Mouse (Mus musculus): ENCODE data around the gene Dmpk.
A peak's percentile ranks its signal among the peaks of the same experiment; 100 is the strongest.

The Dmpk gene

DNA sequence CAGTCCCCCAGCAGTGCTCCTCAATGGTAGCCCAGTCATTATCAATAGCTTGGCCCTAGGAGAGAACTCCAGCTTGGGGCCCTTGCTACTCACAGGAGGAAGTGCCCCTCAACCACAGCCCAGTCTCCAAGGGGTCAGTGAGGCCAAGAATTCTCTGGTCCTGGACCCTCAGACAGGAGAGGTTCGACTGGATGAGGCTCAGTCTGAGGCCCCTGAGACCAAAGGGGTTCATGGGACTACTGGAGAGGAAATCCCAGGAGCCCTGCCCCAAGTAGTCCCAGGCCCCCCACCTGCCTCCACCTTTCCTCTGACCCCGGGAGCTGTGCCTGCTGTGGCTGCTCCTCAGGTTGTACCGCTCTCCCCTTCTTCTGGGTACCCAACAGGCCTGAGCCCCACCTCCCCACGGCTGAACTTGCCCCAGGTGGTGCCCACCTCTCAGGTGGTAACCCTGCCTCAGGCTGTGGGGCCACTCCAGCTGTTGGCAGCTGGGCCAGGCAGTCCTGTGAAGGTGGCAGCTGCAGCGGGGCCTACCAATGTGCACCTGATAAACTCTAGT lies 12.8 kb downstream of the Dmpk start:
- no peak for DNase-seq (ENCODE audit: low spot score)

DNA sequence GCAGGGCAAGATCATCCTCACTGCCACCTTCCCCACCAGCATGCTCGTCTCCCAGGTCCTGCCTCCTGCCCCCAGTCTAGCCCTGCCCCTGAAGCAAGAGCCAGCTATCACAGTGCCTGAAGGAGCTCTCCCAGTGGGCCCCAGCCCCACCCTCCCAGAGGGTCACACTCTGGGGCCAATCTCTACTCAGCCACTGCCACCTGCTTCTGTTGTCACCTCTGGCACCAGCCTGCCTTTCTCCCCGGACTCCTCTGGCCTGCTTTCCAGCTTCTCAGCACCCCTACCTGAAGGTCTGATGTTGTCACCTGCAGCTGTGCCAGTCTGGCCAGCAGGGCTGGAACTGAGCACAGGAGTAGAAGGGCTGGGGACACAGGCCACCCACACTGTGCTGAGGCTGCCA lies 13.6 kb downstream of the Dmpk start:
- DNase-seq (ENCODE audit: low spot score), result no peak

DNA sequence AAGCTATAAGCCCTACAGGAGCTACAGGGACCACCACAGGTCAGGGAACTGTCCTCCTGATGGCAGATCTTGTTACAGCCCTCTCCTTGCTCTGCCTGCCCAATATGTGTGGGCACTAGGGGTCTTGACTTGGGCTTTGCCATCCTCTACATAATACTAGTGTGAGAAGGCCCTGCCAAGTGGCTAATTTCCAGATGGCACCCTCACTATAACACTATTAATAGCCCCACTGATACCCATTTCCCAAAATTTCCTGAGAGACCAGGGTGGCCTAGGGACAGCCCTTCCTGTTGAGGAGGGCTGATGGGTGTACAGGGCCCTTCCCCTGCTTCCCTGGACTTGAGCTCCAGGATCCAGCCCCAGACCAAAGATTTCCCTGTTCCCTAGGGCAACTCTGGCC lies 14.2 kb downstream of the Dmpk start:
- DNase-seq (ENCODE audit: low spot score), result no peak

DNA sequence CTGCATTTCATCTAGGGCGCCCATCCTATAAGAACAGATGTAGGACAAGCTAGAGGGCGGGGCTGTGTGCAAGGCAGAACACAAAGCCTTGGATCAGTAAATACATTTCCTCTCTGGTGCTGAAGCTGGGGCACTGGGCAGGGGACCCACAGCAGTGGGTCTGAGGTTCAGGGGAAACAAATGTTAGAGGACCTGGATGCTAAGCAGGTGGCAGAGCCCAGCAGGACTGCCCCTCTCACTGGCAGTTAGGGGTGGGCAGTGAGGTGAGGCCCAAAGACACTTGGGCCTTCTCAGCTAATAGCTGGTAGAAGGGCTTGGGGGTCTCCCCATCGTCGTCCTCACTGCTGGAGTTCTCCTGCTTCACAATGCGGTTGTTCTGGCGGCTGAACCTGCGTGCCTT lies 15.2 kb downstream of the Dmpk start:
- DNase-seq (ENCODE audit: low spot score), result no peak

DNA sequence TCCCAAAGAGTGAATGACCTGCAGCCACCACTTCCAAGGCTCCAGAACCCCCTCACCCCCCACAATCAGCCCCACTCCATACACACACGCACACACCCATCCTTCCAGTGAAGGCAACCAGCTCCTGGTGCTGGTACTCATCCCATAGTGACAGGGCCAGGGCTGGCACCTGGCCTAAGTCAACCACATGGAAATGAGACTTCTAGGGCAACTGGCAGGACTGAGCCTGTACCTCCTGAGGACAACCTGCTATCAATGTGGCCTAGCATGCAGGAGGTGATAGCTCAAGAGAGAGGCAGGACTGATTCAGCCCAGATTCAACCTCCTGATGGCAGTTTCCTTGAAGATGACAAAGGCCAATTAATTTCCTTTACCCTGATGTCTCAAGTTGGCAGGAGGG lies 16.6 kb downstream of the Dmpk start:
- no peak for DNase-seq (ENCODE audit: low spot score)

DNA sequence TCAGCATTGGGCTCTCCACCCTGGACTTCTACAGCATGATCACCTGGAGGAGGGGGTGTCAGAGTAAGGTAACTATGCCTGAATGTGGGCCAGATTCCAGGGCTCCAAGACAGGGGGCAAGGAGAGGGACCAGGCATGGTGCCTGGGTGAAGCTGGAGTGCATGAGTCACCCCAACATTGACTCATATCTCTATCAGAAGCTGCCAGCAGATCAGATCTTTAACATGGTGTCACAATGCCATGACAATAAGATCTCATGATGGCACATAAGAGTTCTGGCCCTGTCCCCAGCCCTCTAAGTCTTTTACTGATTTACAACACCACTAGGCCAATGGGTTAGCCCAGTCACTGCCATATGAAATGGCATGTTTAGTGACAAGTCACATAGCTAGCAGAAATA lies 20.1 kb downstream of the Dmpk start:
- DNase-seq (ENCODE audit: low spot score), result no peak

DNA sequence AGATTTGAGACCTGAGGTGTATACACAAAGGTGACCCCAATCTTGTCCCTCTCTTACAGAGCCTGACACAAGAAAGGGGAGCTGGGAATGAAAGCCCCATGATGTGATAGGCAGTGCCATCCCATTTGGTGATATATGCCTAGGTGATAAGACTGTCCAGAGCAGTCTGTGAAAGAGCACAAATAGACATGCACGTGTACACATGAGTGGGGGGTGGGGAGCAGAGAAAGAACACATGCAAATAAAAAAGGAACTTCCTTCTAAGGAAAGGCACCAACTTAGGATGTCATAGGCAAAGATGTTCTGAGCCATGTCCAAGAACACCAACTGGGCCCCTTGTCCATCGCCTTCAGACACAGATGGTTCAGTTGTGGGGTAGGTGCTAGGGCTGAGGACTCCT lies 20.8 kb downstream of the Dmpk start:
- no peak for DNase-seq (ENCODE audit: low spot score)

DNA sequence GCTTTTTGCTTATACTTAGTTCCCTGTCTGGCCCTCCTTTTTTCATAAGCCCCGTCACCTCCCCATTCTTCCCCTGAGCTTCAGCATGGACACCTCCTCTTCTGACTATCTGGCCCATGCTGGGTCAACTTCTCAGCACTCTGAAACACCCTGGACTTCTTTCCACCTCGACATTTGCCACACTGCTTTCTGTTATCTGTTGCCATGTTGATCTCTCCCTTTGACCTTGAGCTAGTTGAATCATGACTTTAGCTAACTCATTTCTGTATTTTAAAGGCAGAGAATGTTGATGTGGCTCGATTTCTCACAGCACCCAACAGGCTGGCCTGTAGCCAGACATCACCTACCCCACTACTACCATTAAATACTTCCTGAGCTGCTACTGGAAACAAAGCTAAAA lies 23.8 kb downstream of the Dmpk start:
- no peak for DNase-seq (ENCODE audit: low spot score)

DNA sequence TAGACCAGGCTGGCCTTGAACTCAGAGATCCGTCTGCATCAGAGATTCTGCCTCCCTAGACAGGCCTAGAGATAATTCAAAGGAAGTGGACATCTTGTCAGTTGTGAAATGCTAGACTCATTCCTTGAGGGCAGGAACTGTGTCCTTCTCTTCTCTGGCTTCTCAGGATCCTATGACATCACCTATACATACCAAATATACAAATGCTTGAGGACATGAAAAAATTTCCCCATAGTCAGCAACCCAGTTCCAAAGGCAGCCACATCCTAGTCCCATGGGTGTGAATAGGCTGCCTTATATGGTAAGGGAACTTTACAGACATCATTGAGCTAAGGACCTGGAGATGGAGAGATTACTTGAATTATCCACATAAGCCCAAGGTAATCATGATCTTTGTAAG lies 25.9 kb downstream of the Dmpk start:
- DNase-seq (ENCODE audit: low spot score), result no peak

DNA sequence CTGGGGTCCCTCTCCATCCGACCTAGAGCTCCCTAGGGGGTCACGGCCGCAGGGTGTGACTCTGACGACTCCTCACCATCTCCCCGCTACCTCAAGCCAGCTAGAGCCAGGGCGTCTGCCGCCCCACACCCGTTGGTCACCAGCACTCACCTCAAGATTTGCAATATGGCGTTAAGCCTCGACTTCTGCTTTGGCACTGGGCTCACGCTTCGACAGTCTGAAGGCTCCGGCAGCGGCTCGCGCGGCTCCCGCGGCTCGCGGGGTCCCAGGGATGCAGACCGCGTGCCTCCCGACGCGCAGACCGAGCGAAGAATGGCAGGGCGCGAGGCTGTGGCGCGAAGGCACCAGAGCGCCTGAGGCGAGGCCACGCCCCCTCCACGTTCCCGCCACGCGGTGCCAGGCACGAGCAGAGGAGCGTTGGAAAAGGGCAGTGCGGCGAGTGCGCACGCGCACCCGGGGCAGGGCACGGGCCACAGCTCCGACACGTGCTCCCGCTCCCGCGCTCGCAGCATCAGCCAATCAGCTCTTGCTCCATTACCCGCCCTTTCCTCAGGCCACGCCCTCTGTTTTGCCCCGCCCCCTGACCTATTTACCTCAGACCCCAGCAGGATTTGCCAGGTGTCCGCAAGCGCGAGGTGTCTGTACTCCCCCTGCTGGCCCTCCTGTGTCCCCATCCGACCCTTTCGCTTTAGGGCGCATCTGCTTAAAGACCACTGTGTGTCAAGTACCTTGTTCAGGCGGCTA lies 34.6 kb downstream of the Dmpk start, which contains the start of gene Gm4969:
Gene Gm4969 (minus strand): TSS at position 341 of the 744 bp plus-strand sequence.
- no peak for DNase-seq (ENCODE audit: low spot score)

DNA sequence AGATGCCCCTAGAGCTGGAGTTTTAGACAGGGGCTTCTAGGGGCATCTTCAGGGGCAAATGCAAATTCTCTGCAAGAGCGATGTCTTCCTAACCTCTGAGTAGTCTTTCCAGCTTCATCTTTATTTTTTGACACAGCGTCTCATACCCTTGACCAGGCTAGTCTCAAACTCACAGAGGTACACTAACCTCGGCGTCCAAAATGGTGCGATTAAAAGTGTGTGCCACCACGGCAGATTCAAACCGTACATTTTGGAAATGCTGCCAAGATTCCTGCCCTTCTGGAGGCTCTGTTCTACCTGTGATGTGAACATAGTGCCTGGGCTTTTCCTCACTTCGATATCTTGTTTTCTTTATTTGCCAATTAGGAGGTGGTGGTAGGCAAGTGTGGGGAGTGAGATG lies 35.4 kb downstream of the Dmpk start:
- DNase-seq (ENCODE audit: low spot score), result no peak

DNA sequence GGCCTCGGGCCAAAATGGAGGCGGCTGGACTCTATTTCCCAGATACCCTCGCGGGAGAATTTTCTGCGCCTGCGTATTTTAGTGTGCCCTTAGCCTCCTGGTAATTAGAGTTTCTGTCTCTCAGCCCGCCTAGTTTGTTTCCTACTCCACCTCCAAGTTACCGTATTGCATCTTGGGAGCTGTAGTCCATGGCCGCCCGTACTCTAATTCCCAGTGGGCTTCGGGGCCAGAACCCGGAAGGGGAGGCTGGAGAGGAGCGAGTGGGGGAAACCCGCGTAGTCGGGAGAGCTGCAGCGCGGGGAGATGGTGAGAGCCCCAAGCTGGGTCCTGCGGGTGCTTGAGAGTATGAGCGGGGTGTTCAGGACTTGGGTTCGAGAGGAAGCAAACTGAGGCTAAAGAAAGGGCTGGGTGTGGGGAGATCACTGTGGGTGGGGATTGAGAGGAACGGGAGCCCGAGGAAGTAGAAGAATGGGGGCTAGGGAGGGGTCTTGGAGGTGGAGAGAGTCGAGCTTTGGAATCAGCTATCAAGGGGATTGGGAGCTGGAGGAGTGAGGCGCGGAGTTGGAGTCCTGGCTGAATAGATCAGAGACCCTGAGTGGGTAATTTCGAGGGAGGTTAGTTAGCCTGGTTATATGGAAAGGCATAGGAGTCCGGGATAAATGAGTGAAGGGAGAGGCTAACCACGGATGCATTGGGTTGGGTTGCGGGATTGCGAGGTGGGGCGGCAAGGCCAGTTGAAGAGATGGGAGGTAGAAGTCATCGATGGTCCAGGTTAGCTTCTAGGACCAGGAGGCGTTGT lies 36.2 kb downstream of the Dmpk start, which contains the start of gene Fbxo46:
Gene Fbxo46 (plus strand): TSS at position 229 of the 799 bp plus-strand sequence.
- peak; percentile 96 for DNase-seq (ENCODE audit: low spot score)

DNA sequence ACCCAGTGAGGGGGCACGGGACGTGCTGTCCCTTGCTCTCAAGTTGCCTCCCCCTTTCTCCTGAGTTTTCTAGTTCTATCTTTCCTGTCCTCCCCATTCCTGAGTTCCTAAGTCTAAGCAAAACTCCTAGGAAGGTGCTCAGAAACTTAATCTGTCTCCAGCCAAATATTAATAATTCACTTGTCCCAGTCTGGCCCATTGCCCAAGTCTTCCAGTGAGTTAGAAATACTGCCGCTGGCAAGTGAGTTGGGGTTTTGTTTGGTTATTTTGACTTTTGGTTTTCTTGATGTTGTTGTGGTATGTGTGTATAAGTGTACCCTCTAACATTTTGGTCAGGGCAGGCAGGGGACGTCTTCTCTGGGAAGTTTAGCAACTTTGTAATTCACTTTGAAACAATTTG lies 38.0 kb downstream of the Dmpk start:
- peak; percentile 57 for DNase-seq (ENCODE audit: low spot score)

DNA sequence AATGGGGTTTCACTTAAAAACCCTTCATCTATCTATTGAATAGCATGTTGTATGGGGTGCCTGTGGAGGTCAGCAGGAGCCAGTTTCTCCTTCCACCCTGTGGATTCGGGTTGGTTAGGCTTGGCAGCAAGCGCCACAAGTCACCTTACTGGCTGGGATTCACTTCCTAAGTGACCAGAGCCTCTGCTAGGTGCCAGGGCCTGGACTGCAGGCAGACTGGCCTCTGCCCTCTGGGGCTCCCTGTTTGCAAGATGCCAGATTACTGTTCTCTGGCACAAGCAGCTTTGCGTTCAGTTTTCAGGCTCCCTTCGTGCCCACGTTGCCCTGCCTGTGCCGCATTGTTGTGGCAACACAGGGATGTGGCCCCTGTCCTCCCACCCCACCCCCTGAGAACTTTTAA lies 41.1 kb downstream of the Dmpk start:
- no peak for DNase-seq (ENCODE audit: low spot score)

DNA sequence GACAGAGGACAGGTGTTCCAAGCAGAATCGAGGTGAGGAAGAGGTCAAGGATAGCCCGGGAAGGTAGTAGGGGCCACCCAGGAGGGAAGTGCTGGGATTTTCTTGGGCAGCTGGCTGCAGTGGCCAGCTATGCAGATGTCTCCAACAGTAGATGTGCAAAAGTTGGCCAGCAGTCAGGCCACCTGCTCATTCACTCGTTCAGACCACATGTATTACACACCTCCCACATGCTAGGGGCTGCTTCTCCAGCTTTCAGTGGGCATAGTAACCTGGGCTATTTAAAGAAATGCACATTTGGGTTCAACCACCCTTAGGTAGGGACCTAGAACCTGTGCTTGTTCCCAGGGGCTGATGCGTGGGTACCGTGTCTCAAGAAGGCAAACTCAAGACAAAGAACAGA lies 44.1 kb downstream of the Dmpk start:
- no peak for DNase-seq (ENCODE audit: low spot score)

DNA sequence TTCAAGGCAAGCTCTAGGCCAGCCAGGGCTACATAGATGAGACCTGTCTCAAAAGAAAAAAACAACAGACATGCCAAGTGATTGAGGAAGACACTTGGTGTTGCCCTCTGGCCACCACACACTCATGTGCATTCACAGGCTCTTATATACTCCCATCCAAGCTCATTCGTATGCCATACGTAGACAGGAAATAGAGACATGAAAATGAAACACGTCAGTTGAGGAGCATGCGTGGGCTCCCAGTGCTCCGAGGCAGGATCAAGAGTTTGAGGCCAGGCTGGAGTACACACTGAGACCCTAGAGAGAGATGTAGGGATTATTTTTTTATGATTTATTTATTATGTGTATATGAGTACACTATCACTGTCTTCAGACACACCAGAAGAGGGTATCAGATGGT lies 45.7 kb downstream of the Dmpk start:
- no peak for DNase-seq (ENCODE audit: low spot score)

DNA sequence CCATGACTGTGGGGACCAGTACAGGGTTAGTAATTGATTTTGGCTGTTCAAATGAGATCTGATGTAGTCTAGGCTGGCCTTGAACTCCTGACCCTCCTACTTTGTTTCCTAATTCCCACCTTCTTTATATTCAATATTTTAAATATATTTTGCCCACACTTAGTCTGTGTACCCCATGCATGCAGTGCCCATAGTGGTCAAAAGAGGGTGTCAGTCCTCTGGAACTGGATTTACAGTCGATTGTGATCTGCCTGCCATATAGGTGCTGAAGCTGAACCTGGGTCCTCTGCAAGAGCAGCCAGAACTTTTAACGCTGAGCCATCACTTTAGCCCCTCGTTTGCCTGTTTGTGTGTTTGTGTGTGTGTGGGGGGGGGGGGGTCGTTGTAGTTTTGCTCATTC lies 47.0 kb downstream of the Dmpk start:
- DNase-seq (ENCODE audit: low spot score), result peak; percentile 42

DNA sequence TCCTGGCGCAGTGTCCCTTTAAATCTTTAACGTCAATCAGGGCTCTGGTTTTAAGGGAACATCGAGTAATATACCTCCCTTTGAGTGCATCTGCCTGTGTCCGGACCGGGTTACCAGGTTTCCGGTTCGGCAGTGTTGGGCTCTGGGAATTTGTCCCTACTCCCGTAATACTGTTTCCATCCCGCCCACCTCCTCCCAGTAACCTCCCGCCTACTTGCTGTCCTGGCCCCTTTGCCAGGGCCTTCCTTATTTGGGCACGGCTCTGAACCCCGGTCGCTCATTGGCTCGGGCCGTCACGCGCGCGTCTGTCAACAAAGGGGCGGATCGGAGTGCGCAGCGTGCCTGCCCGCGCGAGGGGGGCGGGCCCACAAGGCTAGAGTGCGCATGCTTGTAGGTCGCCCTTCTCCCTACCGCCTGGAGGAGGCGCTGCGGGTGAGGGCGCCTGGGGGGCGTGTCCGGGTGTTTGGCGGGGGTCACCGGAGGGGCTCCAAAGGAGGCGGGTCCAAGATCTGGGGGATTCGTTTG lies 47.7 kb downstream of the Dmpk start:
- peak; percentile 97 for DNase-seq (ENCODE audit: low spot score)

DNA sequence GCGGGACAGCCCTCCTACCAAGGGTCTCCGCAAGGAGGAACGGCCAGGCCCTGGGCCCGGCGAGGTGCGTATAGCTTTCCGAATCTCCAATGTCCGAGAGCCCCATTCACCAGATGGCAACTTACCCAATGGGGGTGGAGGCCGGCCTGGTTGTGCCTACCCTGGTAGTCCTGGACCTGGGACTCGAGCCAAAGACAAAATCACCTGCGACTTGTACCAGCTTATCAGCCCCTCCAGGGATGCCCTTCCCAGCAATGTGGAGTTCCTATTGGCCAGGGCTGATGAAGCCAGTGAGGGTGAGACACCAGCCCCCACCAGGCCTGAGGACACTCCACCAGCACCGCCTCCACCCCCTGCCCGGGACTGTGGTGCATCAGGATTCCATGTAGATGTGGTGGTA lies 52.5 kb downstream of the Dmpk start:
- DNase-seq (ENCODE audit: low spot score), result no peak

DNA sequence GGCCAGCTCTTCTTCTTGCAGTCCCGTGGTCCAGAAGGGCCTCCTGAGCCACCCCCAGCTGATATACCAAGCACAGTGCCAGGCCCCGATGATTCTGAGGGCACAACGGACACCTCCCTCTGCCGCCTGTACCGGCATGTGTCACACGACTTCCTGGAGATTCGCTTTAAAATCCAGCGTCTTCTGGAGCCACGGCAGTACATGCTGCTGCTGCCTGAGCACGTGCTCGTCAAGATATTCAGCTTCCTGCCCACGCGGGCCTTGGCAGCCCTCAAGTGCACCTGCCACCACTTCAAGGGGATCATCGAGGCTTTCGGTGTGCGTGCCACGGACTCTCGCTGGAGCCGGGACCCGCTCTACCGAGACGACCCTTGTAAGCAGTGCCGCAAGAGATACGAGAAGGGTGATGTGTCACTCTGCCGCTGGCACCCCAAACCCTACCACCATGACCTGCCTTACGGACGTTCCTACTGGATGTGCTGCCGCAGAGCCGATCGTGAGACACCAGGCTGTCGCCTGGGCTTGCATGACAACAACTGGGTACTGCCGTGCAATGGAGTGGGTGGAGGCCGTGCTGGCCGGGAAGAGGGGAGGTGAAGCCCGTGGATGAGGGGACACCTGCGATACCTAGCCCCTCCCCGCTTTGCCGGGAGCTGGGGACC lies 53.2 kb downstream of the Dmpk start:
- DNase-seq (ENCODE audit: low spot score), result no peak

DNA sequence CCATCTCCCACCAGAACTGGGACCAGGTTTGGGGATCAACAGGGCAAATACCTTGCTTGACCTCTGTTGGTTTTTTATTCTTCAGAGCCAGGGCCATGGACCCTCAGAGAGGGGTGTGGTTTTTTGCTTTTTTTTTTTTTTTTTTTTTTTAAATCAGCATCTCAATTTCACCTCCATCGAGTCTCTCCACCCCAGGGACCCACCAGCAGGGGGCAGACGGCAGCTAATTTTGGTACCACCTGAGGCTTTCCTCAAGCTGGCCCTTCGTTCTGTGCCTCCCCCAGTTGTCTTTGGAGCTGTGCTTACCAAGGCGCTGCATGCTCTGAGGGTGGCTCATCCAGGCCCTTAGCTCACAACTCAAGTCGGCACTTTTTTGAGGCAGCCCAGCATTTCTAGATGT lies 53.7 kb downstream of the Dmpk start:
- DNase-seq (ENCODE audit: low spot score), result peak; percentile 39
